Mouse (Mus musculus): ENCODE results near the gene Creg1. TPM values are rescaled to one million over a fixed set of nuclear protein-coding genes. Genes with fewer than 3 reads are reported as not detected.

Creg1 gene
- 42.8 and 42.9 TPM in 2 replicates for polyA plus RNA-seq (2015; fragmentation: Nextera tagmentation; extraction: Ambion mirVana)

DNA sequence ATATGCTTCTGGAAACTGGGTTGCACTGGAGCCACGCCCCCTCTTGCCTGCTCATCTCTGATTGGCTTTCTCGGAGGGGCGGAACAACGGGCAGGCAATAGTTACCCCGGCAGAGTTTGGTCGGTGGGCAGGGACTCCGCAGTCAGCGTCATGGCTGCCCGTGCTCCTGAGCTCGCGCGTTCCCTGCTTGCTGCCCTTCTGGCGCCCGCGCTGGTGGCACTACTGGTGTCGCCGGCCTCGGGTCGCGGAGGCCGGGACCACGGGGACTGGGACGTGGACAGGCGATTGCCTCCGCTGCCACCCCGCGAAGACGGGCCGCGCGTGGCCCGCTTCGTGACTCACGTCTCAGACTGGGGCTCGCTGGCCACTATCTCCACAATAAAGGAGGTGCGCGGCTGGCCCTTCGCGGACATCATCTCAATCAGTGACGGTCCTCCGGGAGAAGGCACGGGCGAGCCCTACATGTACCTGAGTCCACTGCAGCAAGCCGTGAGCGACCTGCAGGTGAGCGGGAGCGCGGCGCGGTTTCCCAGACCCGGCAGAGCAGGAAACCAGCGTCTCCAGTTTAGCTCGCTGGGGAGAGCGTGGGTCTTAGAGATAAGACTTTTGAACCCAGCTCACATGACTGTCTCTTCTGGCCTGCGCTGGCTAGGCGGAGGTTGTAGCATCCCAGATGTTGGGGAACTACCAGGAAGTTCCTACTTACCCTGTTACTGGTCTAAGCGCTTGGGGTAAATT is at the start of gene Creg1:
TSS of gene Creg1 (plus strand) at position 112 of the 738 bp plus-strand sequence.
- H3K4me3 ChIP-seq (ENCODE audit: low read length), result peak within 1 kb of the TSS; percentile 89
- H3K36me3 ChIP-seq (ENCODE audit: control insufficient read depth, insufficient read depth, low read length), result no peaks in the 10 kb centered on the region
- peak within 1 kb of the TSS; percentile 97 for H3K4me2 ChIP-seq (ENCODE audit: low read length)
- H3K4me1 ChIP-seq (ENCODE audit: control insufficient read depth, insufficient read depth, low read depth, low read length), result peaks cover 9% of the 10 kb centered on the region
- peak; percentile 99 for ATAC-seq
- H3K27me3 ChIP-seq (replicated peaks; ENCODE audit: control insufficient read depth, insufficient read depth, low read length), result peaks cover 9% of the 10 kb centered on the region
- under 1% methylated on average over 56 of the region's 57 CpGs for WGBS
- H3K27ac ChIP-seq (ENCODE audit: low read depth, low read length), result peak within 1 kb of the TSS; percentile 66
- peak within 1 kb of the TSS; percentile 87 for H3K9ac ChIP-seq (ENCODE audit: low read depth, low read length)
- no peaks in the 10 kb centered on the region for H3K9me3 ChIP-seq (ENCODE audit: control insufficient read depth, low read length)

DNA sequence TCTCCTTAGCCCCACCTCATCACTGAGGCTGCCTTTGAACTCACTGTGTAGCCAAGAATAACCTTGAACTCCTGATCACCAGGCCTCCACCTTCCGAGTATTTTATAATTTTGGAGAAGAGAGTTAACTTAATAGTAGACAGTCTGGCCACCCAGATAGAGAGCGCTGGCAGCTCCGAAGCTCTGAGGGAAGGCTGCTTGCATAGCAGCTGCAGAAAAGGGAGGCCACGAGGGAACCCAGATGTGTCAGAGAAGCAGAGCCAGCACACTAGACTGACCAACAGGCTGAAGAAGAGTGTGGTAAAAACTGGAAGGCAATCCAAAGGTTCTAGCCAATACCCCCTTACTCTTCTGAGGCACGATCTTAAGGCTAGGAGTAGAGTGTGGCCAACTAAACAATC is 49.7 kb upstream of the Creg1 start:
- Histone ChIP-seq H3K9me3 (ENCODE audit: control insufficient read depth, low read length) (no peaks in the 10 kb centered on the region), H3K27me3 (replicated peaks; ENCODE audit: control insufficient read depth, insufficient read depth, low read length) (peaks cover 2% of the 10 kb centered on the region; the same call in 1 of the 2 replicates), H3K4me2 (ENCODE audit: low read length) (no peak overlapping the region), H3K36me3 (ENCODE audit: control insufficient read depth, insufficient read depth, low read length) (no peaks in the 10 kb centered on the region), H3K4me1 (ENCODE audit: control insufficient read depth, insufficient read depth, low read depth, low read length) (no peaks in the 10 kb centered on the region), H3K9ac (ENCODE audit: low read depth, low read length) (no peak overlapping the region), H3K4me3 (ENCODE audit: low read length) (no peak overlapping the region), H3K27ac (ENCODE audit: low read depth, low read length) (no peak overlapping the region)
- no peak for ATAC-seq
- WGBS, result 83% methylated on average over 5 of the region's 5 CpGs

DNA sequence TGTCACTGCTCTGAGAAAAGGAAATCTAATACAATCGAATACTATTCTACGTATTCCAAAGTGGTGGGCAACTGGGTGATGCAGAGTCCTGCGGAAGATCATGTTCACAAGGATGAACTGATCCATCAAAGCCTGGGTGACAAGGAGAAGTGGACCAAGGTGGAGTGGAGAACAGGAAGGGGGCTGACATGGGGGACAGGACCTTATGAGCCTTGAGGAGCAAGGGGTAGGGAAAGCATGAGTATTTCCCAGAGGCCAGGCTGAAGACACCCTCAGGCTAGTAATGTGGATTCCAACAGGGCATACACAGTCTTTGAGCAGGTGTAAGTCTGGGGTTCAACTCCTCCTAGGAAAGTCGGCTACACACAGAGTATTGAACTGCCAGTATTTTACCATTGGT is 47.1 kb upstream of the Creg1 start:
- H3K4me1 ChIP-seq (ENCODE audit: control insufficient read depth, insufficient read depth, low read depth, low read length), result no peaks in the 10 kb centered on the region
- no peak for ATAC-seq
- no peaks in the 10 kb centered on the region for H3K9me3 ChIP-seq (ENCODE audit: control insufficient read depth, low read length)
- no peaks in the 10 kb centered on the region for H3K27me3 ChIP-seq (replicated peaks; ENCODE audit: control insufficient read depth, insufficient read depth, low read length)
- H3K36me3 ChIP-seq (ENCODE audit: control insufficient read depth, insufficient read depth, low read length), result no peaks in the 10 kb centered on the region
- no peak overlapping the region for H3K4me2 ChIP-seq (ENCODE audit: low read length)
- H3K4me3 ChIP-seq (ENCODE audit: low read length), result no peak overlapping the region
- H3K27ac ChIP-seq (ENCODE audit: low read depth, low read length), result no peak overlapping the region
- H3K9ac ChIP-seq (ENCODE audit: low read depth, low read length), result no peak overlapping the region
- WGBS, result 88% methylated on average over 4 of the region's 4 CpGs

DNA sequence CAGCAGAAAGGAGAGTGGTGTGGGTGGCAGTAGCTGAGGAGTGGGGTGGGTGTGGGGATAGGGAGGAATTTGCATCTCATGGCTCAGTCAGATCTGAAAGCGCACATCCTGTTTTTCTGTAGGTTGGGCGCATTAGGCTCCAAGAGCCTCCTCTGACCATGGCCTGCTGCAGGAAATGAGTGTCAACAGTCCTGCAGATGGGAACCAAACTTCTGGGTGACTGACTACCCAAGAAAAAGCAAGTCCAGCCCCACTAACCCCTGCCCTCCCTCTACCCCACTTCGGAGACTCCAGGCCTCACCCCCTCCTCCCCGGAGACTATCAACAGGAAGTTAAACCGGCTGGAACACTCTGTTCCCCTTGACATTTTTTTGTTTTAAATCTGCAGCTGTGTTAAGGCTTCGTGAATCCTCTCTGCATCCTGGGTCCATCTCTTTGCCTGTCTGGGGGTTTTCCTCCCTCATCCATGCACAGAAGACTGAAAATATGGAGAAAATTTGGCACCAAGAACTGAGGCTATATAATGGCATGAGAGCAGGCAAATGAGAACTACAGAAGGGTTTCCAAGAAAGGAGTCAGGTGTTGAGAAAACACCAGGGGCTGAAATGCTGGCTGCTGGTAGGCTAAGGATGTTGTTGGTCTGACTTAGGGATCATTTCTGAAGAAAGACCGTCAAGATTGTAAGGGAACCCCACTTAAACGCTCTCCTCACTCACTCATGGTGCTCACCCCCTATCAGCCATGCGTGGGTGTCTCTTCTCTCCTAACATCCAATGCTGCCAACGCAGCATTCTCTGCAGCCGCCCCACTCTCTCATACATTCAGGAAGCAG is 45.6 kb upstream of the Creg1 start:
- Histone ChIP-seq H3K27me3 (replicated peaks; ENCODE audit: control insufficient read depth, insufficient read depth, low read length) (no peaks in the 10 kb centered on the region), H3K9ac (ENCODE audit: low read depth, low read length) (no peak overlapping the region), H3K4me1 (ENCODE audit: control insufficient read depth, insufficient read depth, low read depth, low read length) (no peaks in the 10 kb centered on the region), H3K4me2 (ENCODE audit: low read length) (no peak overlapping the region), H3K9me3 (ENCODE audit: control insufficient read depth, low read length) (no peaks in the 10 kb centered on the region), H3K4me3 (ENCODE audit: low read length) (no peak overlapping the region), H3K27ac (ENCODE audit: low read depth, low read length) (peak overlapping the region; percentile 40), H3K36me3 (ENCODE audit: control insufficient read depth, insufficient read depth, low read length) (no peaks in the 10 kb centered on the region)
- no peak for ATAC-seq
- 59% methylated on average over 11 of the region's 11 CpGs for WGBS

DNA sequence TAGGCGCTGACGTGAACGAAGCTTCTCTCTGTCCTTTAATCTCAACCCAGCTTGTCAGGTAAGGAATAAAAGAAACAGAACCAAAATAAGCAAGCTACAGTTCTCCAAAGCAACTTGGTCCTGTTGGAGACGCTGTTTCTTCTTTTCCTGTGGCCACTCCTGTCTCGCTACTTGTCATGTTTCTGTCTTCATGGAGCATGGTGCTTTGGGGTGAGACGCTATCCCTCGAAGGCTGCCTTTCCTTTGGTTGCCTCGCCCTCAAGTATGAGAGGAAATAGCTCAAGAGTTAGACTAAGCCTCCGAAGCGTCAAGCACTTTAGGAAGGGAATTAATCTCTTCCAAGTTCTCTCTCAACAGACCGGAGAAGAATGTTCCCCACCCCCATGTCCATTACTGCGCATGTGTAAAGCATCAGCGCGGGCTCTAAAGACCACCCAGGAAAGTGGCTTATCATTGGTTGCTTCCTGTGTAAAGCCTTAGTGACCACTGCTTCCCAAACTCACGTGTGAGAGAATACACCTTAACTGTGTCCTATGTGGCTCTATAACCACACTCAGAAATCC is 44.9 kb upstream of the Creg1 start:
- Histone ChIP-seq H3K9ac (ENCODE audit: low read depth, low read length) (no peak overlapping the region), H3K36me3 (ENCODE audit: control insufficient read depth, insufficient read depth, low read length) (no peaks in the 10 kb centered on the region), H3K9me3 (ENCODE audit: control insufficient read depth, low read length) (no peaks in the 10 kb centered on the region), H3K4me2 (ENCODE audit: low read length) (no peak overlapping the region), H3K27me3 (replicated peaks; ENCODE audit: control insufficient read depth, insufficient read depth, low read length) (no peaks in the 10 kb centered on the region), H3K27ac (ENCODE audit: low read depth, low read length) (peak overlapping the region; percentile 40; the same call in 1 of the 2 replicates), H3K4me3 (ENCODE audit: low read length) (no peak overlapping the region), H3K4me1 (ENCODE audit: control insufficient read depth, insufficient read depth, low read depth, low read length) (no peaks in the 10 kb centered on the region)
- 81% methylated on average over 15 of the region's 15 CpGs for WGBS
- no peak for ATAC-seq

DNA sequence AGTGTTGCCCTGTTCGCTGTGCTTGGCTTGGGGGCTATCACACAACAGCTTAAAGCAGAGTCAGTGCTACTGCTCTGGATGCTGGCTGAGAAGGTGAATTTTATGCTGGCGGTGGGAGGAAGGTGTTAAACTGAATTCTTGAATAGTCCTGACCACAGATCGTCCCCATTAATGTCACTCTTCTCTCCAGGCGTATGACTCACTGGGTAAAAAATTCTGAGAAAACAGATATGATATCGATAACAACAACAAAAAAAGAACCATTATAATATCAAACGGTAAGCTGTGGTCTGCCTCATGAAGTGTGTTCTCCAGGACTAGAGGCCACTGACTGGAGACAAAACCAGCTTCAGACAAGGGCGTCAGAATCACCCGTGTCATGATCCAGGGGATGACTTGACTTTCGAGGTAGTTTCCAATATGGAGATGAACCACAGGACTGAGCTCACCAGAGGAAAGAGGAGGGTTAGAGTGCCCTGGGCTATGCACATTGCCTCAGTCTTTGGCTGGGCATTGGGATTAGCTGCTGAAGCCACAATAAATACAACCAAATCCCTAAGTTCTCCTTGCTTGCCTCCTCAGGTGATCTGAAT is 40.9 kb upstream of the Creg1 start:
- no peaks in the 10 kb centered on the region for H3K4me1 ChIP-seq (ENCODE audit: control insufficient read depth, insufficient read depth, low read depth, low read length)
- no peaks in the 10 kb centered on the region for H3K36me3 ChIP-seq (ENCODE audit: control insufficient read depth, insufficient read depth, low read length)
- no peak for ATAC-seq
- H3K4me3 ChIP-seq (ENCODE audit: low read length), result no peak overlapping the region
- no peaks in the 10 kb centered on the region for H3K27me3 ChIP-seq (replicated peaks; ENCODE audit: control insufficient read depth, insufficient read depth, low read length)
- 95% methylated on average over 9 of the region's 9 CpGs for WGBS
- H3K9me3 ChIP-seq (ENCODE audit: control insufficient read depth, low read length), result no peaks in the 10 kb centered on the region
- H3K4me2 ChIP-seq (ENCODE audit: low read length), result no peak overlapping the region
- H3K27ac ChIP-seq (ENCODE audit: low read depth, low read length), result no peak overlapping the region
- no peak overlapping the region for H3K9ac ChIP-seq (ENCODE audit: low read depth, low read length)

DNA sequence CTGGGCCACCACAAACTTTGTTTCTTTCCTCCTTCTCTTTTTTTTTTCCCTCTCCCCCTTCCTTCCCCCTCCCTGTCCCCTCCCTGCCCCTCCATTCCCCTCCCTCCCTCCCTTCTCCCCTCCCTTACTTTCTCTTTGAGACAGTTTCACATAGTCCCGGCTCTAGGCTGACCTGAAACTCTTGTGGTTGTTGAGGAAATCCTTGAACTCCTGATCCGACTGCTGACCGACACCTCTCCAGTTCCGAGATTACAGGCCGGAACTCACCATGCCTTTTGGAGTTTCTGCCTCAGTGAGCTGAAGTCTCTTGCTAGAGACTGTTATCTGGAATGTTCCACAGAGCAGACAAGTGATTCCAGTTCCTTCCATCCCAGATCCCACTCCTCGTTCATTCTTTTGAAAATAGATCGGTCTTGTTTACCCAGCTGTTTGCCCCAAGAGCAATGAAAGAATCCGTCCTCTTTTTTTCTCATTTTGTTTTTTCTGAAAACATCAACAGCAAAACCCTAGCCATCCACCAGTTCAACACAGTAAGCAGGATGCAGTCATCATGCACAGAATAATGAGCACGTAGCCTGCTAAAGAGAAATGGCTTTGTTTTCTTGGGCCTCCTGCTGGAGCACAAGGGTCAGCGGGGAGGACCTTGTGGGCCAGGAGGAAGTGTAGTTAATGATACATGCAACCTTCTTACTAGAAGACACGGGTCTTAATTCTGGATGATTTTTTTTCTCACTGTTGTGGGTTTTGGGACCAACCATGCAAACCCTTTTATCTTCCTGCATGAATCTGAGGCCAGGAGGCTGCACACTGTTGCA is 39.1 kb upstream of the Creg1 start:
- H3K9me3 ChIP-seq (ENCODE audit: control insufficient read depth, low read length), result no peaks in the 10 kb centered on the region
- 56% methylated on average over 11 of the region's 11 CpGs for WGBS
- ATAC-seq, result no peak
- no peak overlapping the region for H3K9ac ChIP-seq (ENCODE audit: low read depth, low read length)
- no peaks in the 10 kb centered on the region for H3K36me3 ChIP-seq (ENCODE audit: control insufficient read depth, insufficient read depth, low read length)
- no peak overlapping the region for H3K4me3 ChIP-seq (ENCODE audit: low read length)
- no peak overlapping the region for H3K4me2 ChIP-seq (ENCODE audit: low read length)
- no peaks in the 10 kb centered on the region for H3K27me3 ChIP-seq (replicated peaks; ENCODE audit: control insufficient read depth, insufficient read depth, low read length)
- no peaks in the 10 kb centered on the region for H3K4me1 ChIP-seq (ENCODE audit: control insufficient read depth, insufficient read depth, low read depth, low read length)
- no peak overlapping the region for H3K27ac ChIP-seq (ENCODE audit: low read depth, low read length)

DNA sequence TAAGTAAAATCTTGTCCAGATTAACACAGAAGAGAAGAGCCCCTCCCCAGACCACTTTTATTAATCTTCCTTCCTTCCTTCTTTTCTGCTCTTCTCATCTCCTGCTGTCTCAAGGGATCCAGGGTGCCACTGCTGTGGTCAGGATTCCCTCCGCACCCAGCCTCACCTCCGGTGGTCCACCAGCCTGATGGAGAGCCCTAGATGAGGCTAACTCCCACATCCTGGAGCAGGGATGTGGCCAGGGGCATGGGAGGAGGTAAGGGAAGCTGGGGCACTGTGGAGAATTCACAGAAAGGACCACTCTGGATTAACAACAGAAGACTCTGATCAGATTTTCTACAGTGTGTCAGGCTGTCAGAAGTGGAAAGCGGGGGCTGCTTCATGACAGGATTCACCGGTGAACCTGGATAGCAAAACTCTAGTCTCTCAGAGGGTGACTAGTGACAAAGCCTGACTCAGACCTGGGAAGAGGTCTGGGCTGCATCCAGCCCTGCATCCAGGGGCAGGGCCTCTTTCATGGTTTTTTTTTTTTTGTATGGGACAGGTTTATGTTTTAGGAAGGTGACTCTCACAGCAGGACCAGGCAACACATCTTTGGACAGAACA is 38.4 kb upstream of the Creg1 start:
- WGBS, result 77% methylated on average over 4 of the region's 4 CpGs
- no peak for ATAC-seq
- Histone ChIP-seq H3K9ac (ENCODE audit: low read depth, low read length) (no peak overlapping the region), H3K27me3 (replicated peaks; ENCODE audit: control insufficient read depth, insufficient read depth, low read length) (no peaks in the 10 kb centered on the region), H3K27ac (ENCODE audit: low read depth, low read length) (no peak overlapping the region), H3K9me3 (ENCODE audit: control insufficient read depth, low read length) (no peaks in the 10 kb centered on the region), H3K4me3 (ENCODE audit: low read length) (no peak overlapping the region), H3K36me3 (ENCODE audit: control insufficient read depth, insufficient read depth, low read length) (no peaks in the 10 kb centered on the region), H3K4me2 (ENCODE audit: low read length) (no peak overlapping the region), H3K4me1 (ENCODE audit: control insufficient read depth, insufficient read depth, low read depth, low read length) (no peaks in the 10 kb centered on the region)

Data from hindbrain, embryonic 16.5 days (tissue).